8 mouse cellular contexts compared by ENCODE assay signal in genomic region chr8:114541132-114541531, GRCm38 (mm10).
DNase-seq lines count a peak whose midpoint lies in the region; ATAC-seq and TF ChIP-seq lines count a peak whose summit lies in the region.
"Had no signal": no experiment of that assay in that cellular context is flagged by ENCODE, and none has a peak within 500 bp of the region (broad histone marks: within the 10 kb centered on the region; RNA-seq: fewer than 3 reads in every experiment).

No protein-coding gene starts in this region.

- no peaks in the 10 kb centered on the region for H3K9me3 ChIP-seq in embryonic facial prominence, embryonic 11.5 days (replicated peaks; ENCODE audit: control insufficient read depth, low read length)
- H3K9me3 ChIP-seq in intestine, postnatal 0 days (ENCODE audit: control insufficient read depth): no peaks in the 10 kb centered on the region
- H3K9me3 ChIP-seq in liver, embryonic 14.5 days (ENCODE audit: control insufficient read depth, low read length): no peaks in the 10 kb centered on the region

- H3K9ac ChIP-seq in embryonic facial prominence, embryonic 11.5 days (replicated peaks; ENCODE audit: low read length): no peak overlapping the region
- no peak overlapping the region for H3K9ac ChIP-seq in intestine, postnatal 0 days (ENCODE audit: low read depth, low read length)
- no peak overlapping the region for H3K9ac ChIP-seq in liver, embryonic 14.5 days (replicated peaks)

- WGBS in embryonic facial prominence, embryonic 11.5 days: 12% methylated on average over 3 of the region's 3 CpGs
- 5% methylated on average over 3 of the region's 3 CpGs for whole genome bisulfite sequencing in intestine, postnatal 0 days
- WGBS in liver, embryonic 14.5 days (ENCODE audit: insufficient replicate concordance): 1% methylated on average over 3 of the region's 3 CpGs

- H3K27ac ChIP-seq in embryonic facial prominence, embryonic 11.5 days (replicated peaks; ENCODE audit: low read depth, low read length): no peak overlapping the region
- no peak overlapping the region for H3K27ac ChIP-seq in intestine, postnatal 0 days (ENCODE audit: low read depth, low read length)
- H3K27ac ChIP-seq in liver, embryonic 14.5 days: no peak overlapping the region

- no peak for ATAC-seq in embryonic facial prominence, embryonic 11.5 days (replicated peaks; ENCODE audit: insufficient number of reproducible peaks, low FRiP score, low TSS enrichment, low read depth)
- no peak for ATAC-seq in intestine, postnatal 0 days
- no peak for ATAC-seq in liver, embryonic 14.5 days (ENCODE audit: insufficient read depth)

- peak; percentile 96 for TF ChIP-seq CTCF in intestine, postnatal 0 days (IDR thresholded peaks at IDR 0.05; ENCODE audit: low read depth)
- TF ChIP-seq CTCF in liver, embryonic 14.5 days (IDR thresholded peaks at IDR 0.05; ENCODE audit: low read depth): peak; percentile 73

- H3K4me3 ChIP-seq in embryonic facial prominence, embryonic 11.5 days (ENCODE audit: low read depth, low read length): no peak overlapping the region
- no peak overlapping the region for H3K4me3 ChIP-seq in intestine, postnatal 0 days (ENCODE audit: low read depth, low read length)
- H3K4me3 ChIP-seq in liver, embryonic 14.5 days (ENCODE audit: insufficient read depth in 1 of 2, low read depth in 2 of 2, low read length in 2 of 2): no peak overlapping the region
- H3K4me3 ChIP-seq: myocyte had no signal

- peak; percentile 28 for DNase-seq in urinary bladder, postnatal 14 days (ENCODE audit: low spot score)
- no peak for DNase-seq in urinary bladder, adult 2 months (ENCODE audit: low spot score)
- DNase-seq in adrenal gland, postnatal 36 days: peak; percentile 32 to 48
- DNase-seq in embryonic facial prominence, embryonic 11.5 days (ENCODE audit: low spot score): peak; percentile 71
- DNase-seq in liver, embryonic 14.5 days (ENCODE audit: low read depth in 3 of 3, low spot score in 3 of 3): no peak
- peak; percentile 11 for DNase-seq in thymus, postnatal 0 days (ENCODE audit: low spot score)

- H3K36me3 ChIP-seq in embryonic facial prominence, embryonic 11.5 days (replicated peaks; ENCODE audit: control insufficient read depth, insufficient read depth, low read depth, low read length): no peaks in the 10 kb centered on the region
- no peaks in the 10 kb centered on the region for H3K36me3 ChIP-seq in intestine, postnatal 0 days (ENCODE audit: control insufficient read depth, insufficient read depth)
- H3K36me3 ChIP-seq in liver, embryonic 14.5 days (replicated peaks; ENCODE audit: control insufficient read depth, insufficient read depth, low read depth): no peaks in the 10 kb centered on the region

- H3K4me2 ChIP-seq in embryonic facial prominence, embryonic 11.5 days (ENCODE audit: low read depth, low read length): no peak overlapping the region
- H3K4me2 ChIP-seq in intestine, postnatal 0 days (replicated peaks; ENCODE audit: low read depth): no peak overlapping the region
- H3K4me2 ChIP-seq in liver, embryonic 14.5 days (ENCODE audit: low read depth): no peak overlapping the region

- TF ChIP-seq EP300 in liver, embryonic 14.5 days (IDR thresholded peaks at IDR 0.05; ENCODE audit: low read depth): no peak

- H3K27me3 ChIP-seq in embryonic facial prominence, embryonic 11.5 days (ENCODE audit: control insufficient read depth, insufficient read depth, low read length): no peaks in the 10 kb centered on the region
- H3K27me3 ChIP-seq in intestine, postnatal 0 days (replicated peaks; ENCODE audit: control insufficient read depth, insufficient read depth, low read length): no peaks in the 10 kb centered on the region
- no peaks in the 10 kb centered on the region for H3K27me3 ChIP-seq in liver, embryonic 14.5 days (ENCODE audit: control insufficient read depth, insufficient read depth, low read length)

- H3K4me1 ChIP-seq in embryonic facial prominence, embryonic 11.5 days (ENCODE audit: control insufficient read depth, insufficient read depth, low read length): no peaks in the 10 kb centered on the region
- no peaks in the 10 kb centered on the region for H3K4me1 ChIP-seq in intestine, postnatal 0 days (replicated peaks; ENCODE audit: control insufficient read depth, insufficient read depth, low read length)
- H3K4me1 ChIP-seq in liver, embryonic 14.5 days (replicated peaks; ENCODE audit: control insufficient read depth in 2 of 2, insufficient read depth in 2 of 2, low read length in 1 of 2): 0 out of 4 replicates have a peak, but pooled peaks cover 0 to 2% of the 10 kb centered on the region in 2 experiments

Comparison
In these comparisons a context has a peak if more than half of its experiments do, and no peak if none do; other contexts are left out.
1. DNase-seq: peak in urinary bladder, postnatal 14 days (single experiment), adrenal gland, postnatal 36 days (2 of 2), embryonic facial prominence, embryonic 11.5 days (single experiment) and thymus, postnatal 0 days (single experiment); none in urinary bladder, adult 2 months (single experiment) and liver, embryonic 14.5 days (0 of 3).